Mouse (Mus musculus) thymus, postnatal 0 days (tissue): ENCODE data around the gene Tcf3. TPM values are rescaled to one million over a fixed set of nuclear protein-coding genes. Genes with fewer than 3 reads are reported as not detected.

ENCODE experiments used
- microRNA-seq: library from miRNA; unstranded; fragments of <30 nt; microRNA quantifications from one replicate; pipeline ENCODE4, GENCODE M21; 2016; ENCODE audit warnings: borderline number of aligned reads
- polyA plus RNA-seq: library from polyadenylated mRNA; unstranded; fragments of >200 nt; fragmentation: Nextera tagmentation; extraction: Ambion mirVana; gene quantifications from 2 replicates; pipeline ENCODE4 v1.2.1, GENCODE M21; 2015

Gene Tcf3
- polyA plus RNA-seq, 1 experiment from 2014 or later, result 96.8 TPM

Small RNAs within 50 kb of the gene (microRNA-seq; reads per million reads assigned to microRNA genes)
- not detected for gene Gm22721

Other genes starting within 250 kb of the Tcf3 start
- 70.8 and 72.4 TPM in 2 replicates for gene Mum1, start 207.2 kb downstream of the Tcf3 start, polyA plus RNA-seq
- 319 and 339 TPM in 2 replicates for gene Ndufs7, start 184.5 kb downstream of the Tcf3 start, polyA plus RNA-seq
- 5.5 and 5.9 TPM in 2 replicates for gene Gamt, start 172.6 kb downstream of the Tcf3 start, polyA plus RNA-seq
- 48.9 and 56.1 TPM in 2 replicates for gene Dazap1, start 172.2 kb downstream of the Tcf3 start, polyA plus RNA-seq
- gene Rps15, start 141.2 kb downstream of the Tcf3 start, polyA plus RNA-seq, result 1,158 and 1,206 TPM in 2 replicates
- 0.10 and 0.24 TPM in 2 replicates for gene Apc2, start 137.7 kb downstream of the Tcf3 start, polyA plus RNA-seq
- gene 2310011J03Rik, start 113.1 kb downstream of the Tcf3 start, polyA plus RNA-seq, result 72.7 and 81.1 TPM in 2 replicates
- gene Pcsk4, start 104.1 kb downstream of the Tcf3 start, polyA plus RNA-seq, result 4.4 and 4.6 TPM in 2 replicates
- 0.26 and 0.30 TPM in 2 replicates for gene Reep6, start 103.7 kb downstream of the Tcf3 start, polyA plus RNA-seq
- 1.0 and 1.1 TPM in 2 replicates for gene Adamtsl5, start 85.2 kb downstream of the Tcf3 start, polyA plus RNA-seq
- gene Plk5, start 77.2 kb downstream of the Tcf3 start, polyA plus RNA-seq, result 0.17 and 0.21 TPM in 2 replicates
- 3.2 and 4.7 TPM in 2 replicates for gene Mex3d, start 46.0 kb downstream of the Tcf3 start, polyA plus RNA-seq
- gene Mbd3, start 34.1 kb downstream of the Tcf3 start, polyA plus RNA-seq, result 151 and 166 TPM in 2 replicates
- 635 and 689 TPM in 2 replicates for gene Uqcr11, start 26.8 kb downstream of the Tcf3 start, polyA plus RNA-seq
- not detected in 2 replicates for gene Onecut3, start 61.2 kb upstream of the Tcf3 start, polyA plus RNA-seq
- not detected in 2 replicates for gene Atp8b3, start 105.5 kb upstream of the Tcf3 start, polyA plus RNA-seq
- 24.1 and 25.5 TPM in 2 replicates for gene Rexo1, start 127.9 kb upstream of the Tcf3 start, polyA plus RNA-seq
- 7.7 and 9.5 TPM in 2 replicates for gene Klf16, start 143.7 kb upstream of the Tcf3 start, polyA plus RNA-seq
- 103 and 118 TPM in 2 replicates for gene Abhd17a, start 156.7 kb upstream of the Tcf3 start, polyA plus RNA-seq
- 50.4 and 52.9 TPM in 2 replicates for gene Scamp4, start 169.2 kb upstream of the Tcf3 start, polyA plus RNA-seq
- gene Adat3, start 169.2 kb upstream of the Tcf3 start, polyA plus RNA-seq, result 6.9 and 10.2 TPM in 2 replicates
- 2.8 and 4.2 TPM in 2 replicates for gene Gm49322, start 172.4 kb upstream of the Tcf3 start, polyA plus RNA-seq
- 153 and 160 TPM in 2 replicates for gene Csnk1g2, start 189.2 kb upstream of the Tcf3 start, polyA plus RNA-seq
- gene Btbd2, start 223.4 kb upstream of the Tcf3 start, polyA plus RNA-seq, result 31.6 and 31.9 TPM in 2 replicates
- 119 and 125 TPM in 2 replicates for gene Mknk2, start 244.5 kb upstream of the Tcf3 start, polyA plus RNA-seq